Mouse (Mus musculus): ENCODE measurements around the gene Ddit4. TPM values are rescaled to one million over a fixed set of nuclear protein-coding genes. Genes with fewer than 3 reads are reported as not detected.

The Ddit4 gene
- polyA plus RNA-seq, 1 experiment from 2014 or later = 5.2 TPM

DNA sequence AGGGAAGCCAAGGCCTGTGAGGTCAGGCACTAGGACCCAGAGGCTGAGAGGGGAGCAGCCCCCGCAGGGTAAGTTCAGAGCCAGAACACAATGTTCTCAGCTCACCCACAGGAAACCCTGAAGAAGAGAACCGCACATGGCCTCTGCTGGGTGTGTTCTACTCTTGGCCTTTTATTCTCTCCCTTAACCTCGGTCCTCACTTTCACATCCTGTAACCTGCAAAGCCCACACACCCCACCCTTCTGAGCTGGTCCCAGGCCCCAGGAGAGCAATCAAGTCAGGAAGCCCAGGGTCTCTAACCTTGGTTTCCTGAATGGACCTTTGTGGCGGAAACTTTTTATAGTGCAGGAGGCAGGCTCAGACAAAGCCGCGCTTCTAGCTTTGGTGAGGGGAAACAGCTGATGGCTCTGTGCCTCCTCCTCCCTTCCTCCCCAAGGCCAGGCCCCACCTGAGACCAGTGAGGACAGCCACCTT, 22.6 kb upstream of the Ddit4 start:
- peak; percentile 48 for ATAC-seq
- peak; percentile 68 for DNase-seq
- Histone ChIP-seq H3K4me3 (ENCODE audit: low read depth, low read length) (no peak overlapping the region), H3K27ac (ENCODE audit: low read depth) (peak overlapping the region; percentile 91), H3K36me3 (replicated peaks; ENCODE audit: insufficient read depth, low read length) (no peaks in the 10 kb centered on the region), H3K4me1 (ENCODE audit: insufficient read depth) (peaks cover 70% of the 10 kb centered on the region), H3K27me3 (ENCODE audit: insufficient read depth, low read length) (no peaks in the 10 kb centered on the region), H3K9me3 (ENCODE audit: low read length) (no peaks in the 10 kb centered on the region), H3K4me2 (ENCODE audit: low read depth, low read length) (no peak overlapping the region), H3K9ac (replicated peaks) (no peak overlapping the region)
- TF ChIP-seq EP300 (IDR thresholded peaks at IDR 0.05; ENCODE audit: low read depth) (peak; percentile 91), CTCF (IDR thresholded peaks at IDR 0.05; ENCODE audit: low read depth) (no peak)
- whole genome bisulfite sequencing (ENCODE audit: insufficient replicate concordance) = 14% methylated on average over 6 of the region's 6 CpGs

DNA sequence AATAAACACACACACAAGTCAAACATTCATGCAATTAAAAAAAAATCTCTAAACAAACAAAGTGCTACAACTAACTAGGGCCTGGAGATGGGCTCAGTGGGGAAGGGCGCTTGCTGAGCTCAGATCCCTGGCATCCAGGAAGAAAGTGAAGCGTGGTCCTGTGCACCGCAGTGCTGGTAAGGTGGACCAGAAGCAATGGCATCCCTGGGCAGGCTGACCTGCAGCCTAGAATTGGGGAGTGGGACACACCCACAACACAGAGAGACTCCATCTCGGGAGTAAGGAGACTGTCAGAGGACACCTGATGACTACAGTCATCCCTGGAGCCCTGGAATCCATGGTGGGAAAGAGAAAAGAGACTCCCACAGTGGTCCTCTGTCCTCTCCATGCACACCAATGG, 21.8 kb upstream of the Ddit4 start:
- Histone ChIP-seq H3K4me3 (ENCODE audit: low read depth, low read length) (no peak overlapping the region), H3K27me3 (ENCODE audit: insufficient read depth, low read length) (no peaks in the 10 kb centered on the region), H3K9me3 (ENCODE audit: low read length) (no peaks in the 10 kb centered on the region), H3K4me1 (ENCODE audit: insufficient read depth) (peaks cover 62% of the 10 kb centered on the region), H3K4me2 (ENCODE audit: low read depth, low read length) (no peak overlapping the region), H3K27ac (ENCODE audit: low read depth) (peak overlapping the region; percentile 91), H3K9ac (replicated peaks) (no peak overlapping the region), H3K36me3 (replicated peaks; ENCODE audit: insufficient read depth, low read length) (no peaks in the 10 kb centered on the region)
- 79% methylated on average over 4 of the region's 4 CpGs for WGBS (ENCODE audit: insufficient replicate concordance)
- no peak for TF ChIP-seq EP300 (IDR thresholded peaks at IDR 0.05; ENCODE audit: low read depth)
- no peak for ATAC-seq
- no peak for DNase-seq

GRCm38 (mm10) chr10:59972999-59973398, 21.4 kb upstream of the Ddit4 start:
- DNase-seq (no peak), ATAC-seq (no peak)
- Histone ChIP-seq H3K9ac (replicated peaks) (no peak overlapping the region), H3K27ac (ENCODE audit: low read depth) (peak overlapping the region; percentile 91), H3K27me3 (ENCODE audit: insufficient read depth, low read length) (no peaks in the 10 kb centered on the region), H3K4me2 (ENCODE audit: low read depth, low read length) (no peak overlapping the region), H3K4me1 (ENCODE audit: insufficient read depth) (peaks cover 58% of the 10 kb centered on the region), H3K36me3 (replicated peaks; ENCODE audit: insufficient read depth, low read length) (no peaks in the 10 kb centered on the region), H3K4me3 (ENCODE audit: low read depth, low read length) (no peak overlapping the region), H3K9me3 (ENCODE audit: low read length) (no peaks in the 10 kb centered on the region)
- no peak for TF ChIP-seq EP300 (IDR thresholded peaks at IDR 0.05; ENCODE audit: low read depth)
- no peak for TF ChIP-seq CTCF (IDR thresholded peaks at IDR 0.05; ENCODE audit: low read depth)
- WGBS (ENCODE audit: insufficient replicate concordance) = 69% methylated on average over 6 of the region's 6 CpGs

DNA sequence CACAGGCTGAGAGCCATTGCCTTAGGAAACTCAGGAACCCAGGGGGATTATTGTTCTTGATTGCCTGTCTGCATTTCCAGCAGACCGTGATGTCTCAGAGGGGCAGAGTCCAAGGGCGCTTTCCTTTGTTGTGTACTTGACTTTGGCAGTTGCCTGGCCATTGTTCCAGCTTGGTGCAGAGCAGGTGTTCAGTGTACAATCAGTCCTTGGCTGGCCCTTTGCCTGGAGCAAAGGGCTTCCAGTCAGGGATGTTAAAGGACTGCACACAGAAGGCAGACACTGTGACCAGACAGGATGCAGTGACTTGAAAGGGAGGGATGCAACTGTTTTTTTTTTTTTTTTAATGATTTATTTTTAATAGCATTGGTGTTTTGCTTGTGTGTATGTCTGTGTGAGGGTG, 20.9 kb upstream of the Ddit4 start:
- no peak overlapping the region for H3K9ac ChIP-seq (replicated peaks)
- ATAC-seq = no peak
- H3K36me3 ChIP-seq (replicated peaks; ENCODE audit: insufficient read depth, low read length) = no peaks in the 10 kb centered on the region
- peak; percentile 57 for DNase-seq
- TF ChIP-seq CTCF (IDR thresholded peaks at IDR 0.05; ENCODE audit: low read depth) (no peak), EP300 (IDR thresholded peaks at IDR 0.05; ENCODE audit: low read depth) (peak; percentile 58; the same call in 1 of the 2 replicates)
- H3K9me3 ChIP-seq (ENCODE audit: low read length) = no peaks in the 10 kb centered on the region
- WGBS (ENCODE audit: insufficient replicate concordance) = 79% methylated on average over 2 of the region's 2 CpGs
- no peak overlapping the region for H3K4me2 ChIP-seq (ENCODE audit: low read depth, low read length)
- H3K27me3 ChIP-seq (ENCODE audit: insufficient read depth, low read length) = no peaks in the 10 kb centered on the region
- no peak overlapping the region for H3K4me3 ChIP-seq (ENCODE audit: low read depth, low read length)
- H3K4me1 ChIP-seq (ENCODE audit: insufficient read depth) = peaks cover 55% of the 10 kb centered on the region
- H3K27ac ChIP-seq (ENCODE audit: low read depth) = peak overlapping the region; percentile 91

GRCm38 (mm10) chr10:59971813-59972212, 20.2 kb upstream of the Ddit4 start:
- no peak overlapping the region for H3K4me2 ChIP-seq (ENCODE audit: low read depth, low read length)
- H3K9ac ChIP-seq (replicated peaks) = no peak overlapping the region
- TF ChIP-seq CTCF (IDR thresholded peaks at IDR 0.05; ENCODE audit: low read depth) = no peak
- no peak for TF ChIP-seq EP300 (IDR thresholded peaks at IDR 0.05; ENCODE audit: low read depth)
- no peak overlapping the region for H3K4me3 ChIP-seq (ENCODE audit: low read depth, low read length)
- H3K27me3 ChIP-seq (ENCODE audit: insufficient read depth, low read length) = no peaks in the 10 kb centered on the region
- H3K36me3 ChIP-seq (replicated peaks; ENCODE audit: insufficient read depth, low read length) = no peaks in the 10 kb centered on the region
- H3K27ac ChIP-seq (ENCODE audit: low read depth) = no peak overlapping the region
- H3K4me1 ChIP-seq (ENCODE audit: insufficient read depth) = peaks cover 55% of the 10 kb centered on the region
- no peak for ATAC-seq
- peak; percentile 10 for DNase-seq
- 87% methylated on average over 8 of the region's 8 CpGs for WGBS (ENCODE audit: insufficient replicate concordance)
- H3K9me3 ChIP-seq (ENCODE audit: low read length) = no peaks in the 10 kb centered on the region

DNA sequence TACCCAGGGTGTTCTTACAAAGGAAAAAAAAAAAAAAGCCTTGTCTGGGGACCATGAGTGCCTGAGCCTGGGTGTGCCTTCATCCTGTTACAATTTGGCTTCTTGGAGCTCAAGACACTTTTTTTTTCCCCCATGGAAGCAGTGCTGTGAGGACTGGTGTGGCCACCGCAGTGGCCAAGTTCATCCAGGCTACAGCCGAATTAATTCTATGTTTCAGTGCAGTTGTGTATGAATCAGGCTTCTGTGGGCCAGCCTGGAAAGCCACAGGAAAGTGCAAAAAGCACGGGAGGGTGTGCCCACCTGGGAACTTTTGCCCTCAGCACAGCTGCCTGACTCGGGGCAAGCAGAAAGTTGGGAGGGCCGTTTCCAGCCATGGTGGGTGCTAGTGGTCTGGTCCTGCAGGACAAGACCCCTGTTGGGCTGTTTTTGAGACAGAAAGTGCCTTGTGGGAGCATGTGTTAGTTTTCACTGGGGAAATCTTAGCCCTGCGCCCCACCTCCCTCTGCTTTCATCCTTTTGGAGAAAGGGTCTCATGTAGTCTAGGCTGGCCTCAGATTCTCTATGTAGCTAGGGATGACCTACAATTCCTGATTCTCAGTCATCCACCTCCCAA, 18.9 kb upstream of the Ddit4 start:
- Histone ChIP-seq H3K4me2 (ENCODE audit: low read depth, low read length) (peak overlapping the region; percentile 59), H3K36me3 (replicated peaks; ENCODE audit: insufficient read depth, low read length) (no peaks in the 10 kb centered on the region), H3K27ac (ENCODE audit: low read depth) (peak overlapping the region; percentile 89), H3K4me1 (ENCODE audit: insufficient read depth) (peaks cover 55% of the 10 kb centered on the region), H3K9ac (replicated peaks) (peak overlapping the region; percentile 64), H3K4me3 (ENCODE audit: low read depth, low read length) (peak overlapping the region; percentile 42), H3K9me3 (ENCODE audit: low read length) (no peaks in the 10 kb centered on the region), H3K27me3 (ENCODE audit: insufficient read depth, low read length) (no peaks in the 10 kb centered on the region)
- no peak for ATAC-seq
- DNase-seq = peak; percentile 15
- 27% methylated on average over 6 of the region's 6 CpGs for WGBS (ENCODE audit: insufficient replicate concordance)
- TF ChIP-seq CTCF (IDR thresholded peaks at IDR 0.05; ENCODE audit: low read depth) = no peak
- TF ChIP-seq EP300 (IDR thresholded peaks at IDR 0.05; ENCODE audit: low read depth) = no peak
